ENCODE assay signal across 28 mouse cellular contexts in the genomic region with DNA sequence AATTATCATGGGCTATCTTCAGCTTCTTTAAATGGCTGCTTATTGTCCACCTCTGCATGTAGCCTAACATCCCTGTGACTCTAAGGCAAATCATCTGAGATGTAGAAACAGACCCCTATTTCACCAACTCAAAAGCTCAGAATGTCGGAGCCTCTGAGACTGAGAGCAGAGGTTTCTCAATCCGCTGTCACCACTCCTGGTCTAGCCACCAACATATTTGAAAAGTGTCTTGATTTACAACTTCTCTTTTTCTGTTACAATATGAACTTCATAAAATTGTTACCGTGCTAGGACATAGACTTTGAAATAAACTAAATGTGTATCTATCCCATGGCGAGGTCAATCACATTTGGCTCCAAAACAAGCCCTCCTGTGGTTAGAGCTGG.
DNase-seq lines count a peak whose midpoint lies in the region; ATAC-seq lines count a peak whose summit lies in the region.
"Had no signal": no experiment of that assay in that cellular context is flagged by ENCODE, and none has a peak within 500 bp of the region (broad histone marks: within the 10 kb centered on the region; RNA-seq: fewer than 3 reads in every experiment).

No protein-coding gene starts in this region.

- H3K9ac ChIP-seq in midbrain, embryonic 11.5 days (ENCODE audit: low read length): no peak overlapping the region
- no peak overlapping the region for H3K9ac ChIP-seq in midbrain, embryonic 14.5 days (replicated peaks; ENCODE audit: low read length)
- H3K9ac ChIP-seq: embryonic facial prominence, embryonic 13.5 days; embryonic facial prominence, embryonic 15.5 days; forebrain, embryonic 12.5 days had no signal

- DNase-seq in midbrain, embryonic 11.5 days (ENCODE audit: low spot score, missing footprints): peak; percentile 61
- DNase-seq in midbrain, embryonic 14.5 days: no peak
- no peak for DNase-seq in hindbrain, embryonic 10.5 days (ENCODE audit: low spot score)
- DNase-seq in natural killer cell, adult 2 months (ENCODE audit: low spot score in 2 of 2): no peak
- DNase-seq: adrenal gland, adult 8-10 months; adrenal gland, postnatal 14 days; adrenal gland, postnatal 36 days; B cell, adult 2 months; cerebellum, adult 11-12 months; cerebellum, adult 2 months; cerebellum, adult 9-10 months; cerebellum, postnatal 10 days; cerebellum, postnatal 25 days; embryo, embryonic 11 days had no signal

- H3K27ac ChIP-seq in midbrain, embryonic 11.5 days (ENCODE audit: low read depth, low read length): no peak overlapping the region
- H3K27ac ChIP-seq in midbrain, embryonic 14.5 days (replicated peaks; ENCODE audit: low read depth, low read length): no peak overlapping the region
- H3K27ac ChIP-seq in hindbrain, embryonic 10.5 days: no peak overlapping the region
- H3K27ac ChIP-seq: embryonic facial prominence, embryonic 13.5 days; embryonic facial prominence, embryonic 15.5 days; forebrain, embryonic 10.5 days; forebrain, embryonic 12.5 days had no signal

- no peaks in the 10 kb centered on the region for H3K36me3 ChIP-seq in midbrain, embryonic 11.5 days (ENCODE audit: control insufficient read depth, insufficient read depth, low read length)
- H3K36me3 ChIP-seq in midbrain, embryonic 14.5 days (ENCODE audit: control insufficient read depth, insufficient read depth, low read length): no peaks in the 10 kb centered on the region
- H3K36me3 ChIP-seq in hindbrain, embryonic 10.5 days: no peaks in the 10 kb centered on the region
- H3K36me3 ChIP-seq: embryonic facial prominence, embryonic 13.5 days; embryonic facial prominence, embryonic 15.5 days; forebrain, embryonic 10.5 days; forebrain, embryonic 12.5 days; G1E had no signal

- H3K27me3 ChIP-seq in midbrain, embryonic 11.5 days (ENCODE audit: control insufficient read depth, insufficient read depth, low read length): no peaks in the 10 kb centered on the region; the same call in 1 of the 2 replicates
- no peaks in the 10 kb centered on the region for H3K27me3 ChIP-seq in midbrain, embryonic 14.5 days (ENCODE audit: control insufficient read depth, insufficient read depth, low read length)
- H3K27me3 ChIP-seq in hindbrain, embryonic 10.5 days (ENCODE audit: insufficient read depth, poor library complexity, severe bottlenecking): no peaks in the 10 kb centered on the region
- H3K27me3 ChIP-seq: CH12.LX; embryonic facial prominence, embryonic 13.5 days; embryonic facial prominence, embryonic 15.5 days; forebrain, embryonic 12.5 days; Patski had no signal

- no peaks in the 10 kb centered on the region for H3K4me1 ChIP-seq in midbrain, embryonic 11.5 days (ENCODE audit: control insufficient read depth, insufficient read depth, low read length)
- no peaks in the 10 kb centered on the region for H3K4me1 ChIP-seq in midbrain, embryonic 14.5 days (ENCODE audit: control insufficient read depth, insufficient read depth, low read length)
- H3K4me1 ChIP-seq in hindbrain, embryonic 10.5 days (replicated peaks): 0 out of 2 replicates have a peak, but pooled peaks cover 5% of the 10 kb centered on the region
- H3K4me1 ChIP-seq: embryonic facial prominence, embryonic 13.5 days; embryonic facial prominence, embryonic 15.5 days; forebrain, embryonic 12.5 days had no signal

- no peak overlapping the region for H3K4me3 ChIP-seq in midbrain, embryonic 11.5 days (ENCODE audit: low read depth, low read length)
- no peak overlapping the region for H3K4me3 ChIP-seq in midbrain, embryonic 14.5 days (replicated peaks; ENCODE audit: low read depth, low read length)
- no peak overlapping the region for H3K4me3 ChIP-seq in hindbrain, embryonic 10.5 days
- H3K4me3 ChIP-seq: embryonic facial prominence, embryonic 13.5 days; embryonic facial prominence, embryonic 15.5 days; erythroblast, embryonic 14.5 days; forebrain, embryonic 10.5 days; forebrain, embryonic 12.5 days had no signal

- no peak for ATAC-seq in midbrain, embryonic 11.5 days (ENCODE audit: low FRiP score)
- no peak for ATAC-seq in midbrain, embryonic 14.5 days (ENCODE audit: low FRiP score, low TSS enrichment)
- peak; percentile 56 to 85; a peak in 3 of 4 replicates for ATAC-seq in hematopoietic stem cell, adult 5-6 weeks (replicated peaks in 1 of 2; ENCODE audit: insufficient read depth in 1 of 2, low FRiP score in 2 of 2, low TSS enrichment in 1 of 2, low read depth in 1 of 2, poor library complexity in 2 of 2, severe bottlenecking in 2 of 2)
- peak; percentile 79 for ATAC-seq in megakaryocyte progenitor cell, adult 5-6 weeks (replicated peaks; ENCODE audit: poor library complexity)
- ATAC-seq: activated CD4-positive, CD25-positive, alpha-beta regulatory T cell, adult 4 months; CD4-positive, CD25-positive, alpha-beta regulatory T cell, adult 4 months; forebrain, embryonic 14.5 days; forebrain, embryonic 16.5 days; Patski had no signal

- H3K4me2 ChIP-seq in midbrain, embryonic 11.5 days: no peak overlapping the region
- no peak overlapping the region for H3K4me2 ChIP-seq in midbrain, embryonic 14.5 days (ENCODE audit: low read length)
- H3K4me2 ChIP-seq: embryonic facial prominence, embryonic 13.5 days; embryonic facial prominence, embryonic 15.5 days; forebrain, embryonic 12.5 days had no signal

- no peaks in the 10 kb centered on the region for H3K9me3 ChIP-seq in midbrain, embryonic 11.5 days (ENCODE audit: control insufficient read depth, low read length)
- no peaks in the 10 kb centered on the region for H3K9me3 ChIP-seq in midbrain, embryonic 14.5 days (ENCODE audit: control insufficient read depth, low read length)
- H3K9me3 ChIP-seq in hindbrain, embryonic 10.5 days: no peaks in the 10 kb centered on the region
- H3K9me3 ChIP-seq: embryonic facial prominence, embryonic 13.5 days; embryonic facial prominence, embryonic 15.5 days; forebrain, embryonic 10.5 days; forebrain, embryonic 12.5 days; G1E had no signal

- 83% methylated on average over 4 of the region's 4 CpGs for WGBS in midbrain, embryonic 11.5 days
- WGBS in midbrain, embryonic 14.5 days: 89% methylated on average over 4 of the region's 4 CpGs
- WGBS in hindbrain, embryonic 10.5 days: 88% methylated on average over 4 of the region's 4 CpGs

Comparison
In these comparisons a context has a peak if more than half of its experiments do, and no peak if none do; other contexts are left out.
1. ATAC-seq: peak in hematopoietic stem cell, adult 5-6 weeks (2 of 2) and megakaryocyte progenitor cell, adult 5-6 weeks (single experiment); none in midbrain, embryonic 11.5 days (single experiment) and midbrain, embryonic 14.5 days (single experiment).